Mouse (Mus musculus) T-helper 17 cell (primary cell): ENCODE data around the gene Dab2ip.

Experiments used
- in situ Hi-C, 2 experiments: fragments of 300-600 bp; cut with MboI, MseI; formaldehyde crosslinking; loops; 1 replicate in 1 of 2; 2 replicates in 1 of 2; pipeline ENCODE4 v1.15.1; 2025; ENCODE audit warnings: high pct_unique_total_duplicates in 2 of 2

Gene Dab2ip

DNA sequence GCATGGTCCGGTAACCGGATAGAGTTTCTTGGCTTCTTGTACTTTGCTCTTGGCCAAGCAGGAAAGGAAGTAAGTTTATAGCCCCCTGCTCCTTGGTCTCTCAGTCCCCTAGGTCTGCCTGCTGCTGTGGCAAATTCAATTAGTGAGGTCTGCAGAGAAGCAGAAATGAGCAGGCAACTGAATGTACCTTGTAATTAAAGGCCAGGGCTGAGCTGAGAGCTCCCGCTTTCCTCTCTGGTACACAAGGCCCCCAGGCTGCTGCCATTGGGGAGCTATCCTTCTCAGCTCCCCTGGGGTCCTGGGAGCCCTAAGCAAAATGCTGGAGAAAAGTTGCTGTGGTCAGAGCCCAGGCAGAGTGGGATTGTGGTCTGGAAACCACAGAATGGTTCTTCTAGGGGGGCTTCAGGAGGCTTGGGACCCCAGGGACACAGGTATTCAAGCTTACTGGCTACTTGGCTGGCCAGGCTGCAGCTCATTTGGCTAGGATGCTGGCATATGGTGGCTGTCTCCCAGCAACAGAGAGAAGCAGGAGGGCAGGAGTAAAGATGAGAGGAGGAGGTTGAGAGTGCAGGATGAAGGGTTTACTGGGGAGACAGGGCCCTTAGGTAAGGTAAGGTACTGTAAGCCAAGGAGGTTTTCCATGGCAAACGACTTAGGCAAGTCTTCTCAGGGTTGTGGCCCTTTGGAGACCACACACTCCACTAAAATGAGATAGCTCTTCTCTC lies 922 bp downstream of the Dab2ip start:
- in situ Hi-C loops, result no loop called here

DNA sequence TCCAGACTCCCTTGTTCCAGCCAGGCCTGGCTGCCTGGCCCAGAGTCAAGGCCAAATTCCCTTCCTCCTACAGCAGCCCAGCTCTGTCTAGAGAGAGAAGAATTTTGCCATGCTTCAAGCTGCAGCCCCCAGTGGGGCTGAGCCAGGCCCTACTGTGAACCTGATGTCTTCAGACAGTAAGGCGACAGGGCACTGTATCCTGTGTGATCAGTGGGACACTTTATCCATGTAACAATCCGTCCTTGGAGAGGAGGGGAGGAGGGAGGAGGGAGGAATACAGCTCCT lies 1.4 kb downstream of the Dab2ip start:
- in situ Hi-C loops, result no loop called here

DNA sequence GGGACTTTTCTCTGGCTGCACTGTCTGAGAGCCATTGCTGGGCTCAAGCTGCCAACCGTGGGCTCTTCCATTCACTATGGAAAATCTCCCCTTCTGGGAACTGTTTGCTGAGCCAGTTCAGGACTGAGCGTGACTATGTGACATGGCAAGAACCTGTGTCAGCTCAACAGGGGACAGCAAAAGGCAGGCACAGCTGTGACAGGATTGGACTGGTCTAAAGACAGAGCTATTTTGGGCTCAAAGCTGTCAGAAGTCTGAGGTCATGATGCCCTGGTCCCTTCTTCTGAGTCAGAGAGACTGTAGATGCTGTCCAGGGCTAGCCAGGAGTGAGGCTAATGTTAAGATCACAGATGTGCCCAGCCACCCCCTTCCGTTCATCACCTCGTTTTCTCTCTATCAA lies 5.7 kb downstream of the Dab2ip start:
- in situ Hi-C loops, result no loop called here

DNA sequence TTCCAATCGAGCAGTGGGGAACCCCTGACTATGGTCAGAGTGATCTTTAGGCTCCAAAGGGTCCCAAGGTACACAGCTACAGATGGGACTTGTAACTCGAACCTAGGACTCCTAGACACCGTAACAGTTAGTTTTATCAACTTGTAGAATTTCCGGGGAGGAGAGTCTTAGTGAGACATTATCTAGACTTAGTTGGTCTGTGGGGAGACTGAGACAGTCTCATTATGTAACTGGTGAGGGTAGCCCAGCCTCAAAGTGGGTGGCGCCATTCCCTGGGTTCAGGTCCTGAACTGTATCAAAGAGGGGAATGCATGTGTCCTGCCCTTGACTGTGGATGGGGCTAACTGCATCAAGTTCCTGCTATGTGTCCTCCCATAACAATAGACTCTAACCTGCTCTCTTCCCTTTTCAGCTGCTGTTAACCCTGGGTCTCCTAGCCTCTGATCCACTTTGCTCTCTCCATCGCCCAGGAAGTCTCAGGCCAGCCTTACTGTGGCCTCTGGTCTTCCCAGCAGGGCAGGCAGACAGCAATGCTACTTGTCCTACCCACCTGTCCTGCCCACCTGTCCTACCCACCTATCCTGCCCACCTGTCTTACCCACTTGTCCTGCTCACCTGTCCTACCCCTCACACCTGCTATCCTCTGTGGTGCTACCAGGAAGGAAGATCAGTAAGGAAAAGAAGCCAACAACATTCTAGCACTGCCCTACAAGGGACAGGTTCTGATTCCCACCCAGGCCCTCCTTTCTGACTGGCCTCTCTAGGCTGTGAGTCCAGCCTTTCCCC lies 7.2 kb downstream of the Dab2ip start:
- in situ Hi-C loops, result no loop called here

DNA sequence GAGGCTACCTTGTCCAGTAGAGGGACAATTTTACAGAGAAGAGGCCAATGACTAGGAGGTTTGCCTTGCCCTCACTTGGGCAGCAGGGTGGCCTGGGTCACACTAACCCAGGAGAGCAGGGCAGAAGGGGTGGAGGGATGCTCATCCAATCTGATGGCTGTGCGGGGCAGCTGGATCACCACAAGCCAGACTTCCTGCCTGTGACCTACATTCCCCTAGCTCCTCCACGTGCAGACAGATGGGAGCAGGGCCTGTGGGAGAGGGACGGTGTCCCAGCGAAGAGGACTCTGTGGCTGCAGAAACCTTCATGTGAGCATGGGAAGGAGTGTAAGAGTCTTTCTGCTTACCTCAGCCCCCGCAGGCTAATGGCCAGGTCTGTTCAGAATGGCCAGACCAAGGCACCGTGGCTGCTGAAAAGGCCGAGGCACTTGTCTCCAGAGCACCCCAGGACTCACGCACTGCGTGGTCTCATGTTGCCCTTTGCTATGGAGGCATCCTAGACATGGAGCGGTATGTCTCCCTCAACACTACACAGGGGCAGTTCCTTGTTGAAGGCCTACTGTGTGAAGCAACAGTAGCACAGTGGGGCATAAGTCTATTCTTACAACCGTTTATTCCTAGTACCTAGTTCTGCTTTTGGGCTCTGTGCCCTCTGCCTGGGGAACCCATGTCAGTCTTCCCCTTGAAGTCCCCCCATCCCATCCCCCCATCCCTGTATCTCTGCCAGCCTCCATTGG lies 9.1 kb downstream of the Dab2ip start:
- in situ Hi-C loops, result no loop called here

DNA sequence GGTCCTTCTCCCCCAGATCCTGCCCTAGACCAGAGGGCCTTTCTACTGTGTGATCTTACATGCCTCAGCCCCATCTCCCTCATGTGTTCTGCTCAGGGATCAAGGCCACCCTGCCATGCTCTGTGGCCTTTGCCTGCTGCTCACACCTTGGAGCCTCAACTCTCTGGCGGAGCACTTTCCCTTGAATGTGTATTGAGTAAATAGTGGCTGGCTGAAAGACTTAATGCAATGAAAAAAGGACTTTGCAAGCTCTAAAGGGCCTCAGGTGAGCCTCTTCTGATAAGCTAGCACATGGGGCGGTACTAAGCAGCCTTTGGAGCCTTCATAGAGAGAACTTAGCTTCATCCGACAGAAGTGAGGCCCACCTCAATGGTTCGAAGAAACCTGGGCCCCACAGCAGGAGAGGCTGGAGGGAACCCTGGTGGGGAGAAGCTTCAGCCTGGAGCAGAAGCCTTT lies 9.7 kb downstream of the Dab2ip start:
- in situ Hi-C loops, result no loop called here

DNA sequence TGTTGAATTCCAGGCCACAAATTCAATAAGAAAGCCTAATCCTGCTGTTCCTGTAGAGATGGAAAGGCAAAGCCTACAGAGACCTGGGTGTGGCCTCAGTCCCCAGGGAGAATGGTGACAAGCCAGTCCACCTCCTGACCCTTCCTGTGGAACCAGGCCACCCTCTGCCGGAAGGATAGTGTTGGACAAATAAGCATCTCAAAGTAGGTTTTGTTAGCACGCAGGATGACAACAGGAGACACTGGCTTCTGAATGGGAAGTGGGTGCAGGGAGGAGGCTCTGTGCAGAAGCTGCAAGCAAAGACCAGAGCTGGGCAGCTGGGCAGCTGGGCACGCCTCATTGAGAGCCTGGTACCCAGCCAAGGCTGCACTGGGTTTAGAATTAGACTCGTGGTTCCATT lies 12.7 kb downstream of the Dab2ip start:
- in situ Hi-C loops, result no loop called here

DNA sequence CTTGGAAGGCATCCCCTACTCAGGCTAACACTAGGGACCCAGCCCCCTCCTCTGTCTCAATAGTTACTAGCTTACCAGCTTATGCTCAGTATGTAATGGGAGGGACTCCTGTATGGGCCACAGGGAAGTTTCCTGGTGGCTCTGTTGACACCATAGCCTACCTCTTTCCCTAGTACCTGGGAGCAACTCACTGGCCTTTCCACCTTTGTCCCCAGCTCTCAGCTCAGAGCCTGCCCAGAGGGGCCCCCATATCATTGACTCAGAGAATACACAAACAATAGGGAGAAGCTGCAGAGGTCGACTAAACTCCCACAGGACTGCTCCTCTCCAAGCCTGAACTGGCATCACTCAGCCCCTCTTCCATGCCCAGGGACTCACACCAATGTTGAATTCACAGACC lies 16.6 kb downstream of the Dab2ip start:
- in situ Hi-C loops, result no loop called here

DNA sequence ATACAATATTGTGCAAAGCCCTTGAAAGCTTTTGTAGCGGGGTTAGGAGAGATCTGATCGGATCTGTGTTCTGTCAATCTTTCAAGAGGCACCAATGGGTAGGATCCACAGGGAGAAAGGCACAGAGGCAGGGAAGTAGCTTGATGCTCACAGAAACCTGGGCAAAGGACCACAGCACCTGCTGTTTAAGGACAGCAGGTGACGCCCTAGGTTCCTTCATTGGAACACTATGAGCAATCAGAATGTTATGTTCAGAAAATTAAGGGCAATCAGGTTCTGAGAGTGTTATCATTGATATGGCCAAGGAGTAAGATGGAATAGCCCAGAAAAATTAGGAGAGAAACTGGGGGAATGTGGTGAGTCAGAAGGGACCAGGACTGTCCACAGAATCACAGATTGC lies 18.6 kb downstream of the Dab2ip start:
- in situ Hi-C loops, result no loop called here

DNA sequence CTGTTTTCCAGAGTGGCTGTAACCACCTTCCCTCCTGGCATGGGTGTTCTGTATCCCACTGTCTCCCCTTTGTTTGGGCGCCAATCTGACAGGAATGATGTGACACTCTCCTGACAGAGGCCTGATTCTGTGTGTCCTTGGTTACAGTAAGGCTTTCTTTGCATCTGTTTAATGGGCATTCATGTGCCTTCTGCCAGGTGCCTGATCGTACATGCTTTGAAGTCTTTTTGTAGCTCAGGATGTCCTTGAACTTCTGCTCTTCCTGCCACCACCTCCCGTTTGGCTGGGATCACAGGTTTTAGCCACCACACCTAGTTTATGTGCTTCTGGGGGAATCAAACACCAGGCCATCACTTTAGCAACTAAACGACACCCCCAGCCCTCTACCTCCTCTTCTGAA lies 22.0 kb downstream of the Dab2ip start:
- in situ Hi-C loops, result no loop called here

DNA sequence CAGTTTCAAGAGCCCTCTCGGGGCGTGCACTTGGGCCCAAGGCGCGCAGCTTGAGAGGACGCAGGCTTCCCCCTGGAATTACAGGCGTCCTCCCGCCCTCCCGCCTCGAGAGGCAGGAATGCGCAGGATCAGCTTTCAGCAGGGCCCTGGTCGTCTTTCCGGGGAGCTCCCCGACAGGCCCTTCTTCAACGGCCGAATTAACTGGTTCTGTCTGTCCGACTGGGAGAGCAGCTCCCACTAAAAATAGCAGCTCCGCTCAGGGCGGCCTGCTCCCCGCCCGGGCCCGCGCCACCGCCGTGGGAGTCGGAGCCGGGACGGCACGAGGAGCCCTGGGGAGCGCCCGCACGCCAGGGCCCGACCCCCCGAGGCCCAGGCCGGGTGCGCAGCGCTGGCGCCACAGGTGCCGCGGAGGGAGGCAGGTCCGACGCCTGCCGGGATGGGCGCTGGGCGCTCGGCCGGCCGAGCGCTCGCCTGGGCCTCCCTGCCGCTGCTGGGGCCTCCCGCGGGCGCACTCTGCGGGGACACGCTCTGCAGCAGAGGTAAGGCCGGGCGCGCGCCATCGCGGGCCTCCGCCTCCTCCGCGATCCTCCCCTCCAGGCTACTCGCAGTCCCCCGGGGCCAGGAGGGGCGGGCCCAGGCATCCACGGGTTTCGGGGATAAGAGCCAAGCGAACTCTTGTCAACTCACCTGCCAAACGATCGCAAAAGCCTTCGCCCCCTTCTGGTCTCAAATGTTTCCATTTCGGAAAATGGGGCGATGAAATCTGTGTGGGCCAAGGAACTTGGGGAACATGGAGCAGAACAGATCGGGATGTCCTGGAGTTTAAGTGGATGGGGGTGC lies 23.7 kb downstream of the Dab2ip start:
- in situ Hi-C loops, result no loop called here

DNA sequence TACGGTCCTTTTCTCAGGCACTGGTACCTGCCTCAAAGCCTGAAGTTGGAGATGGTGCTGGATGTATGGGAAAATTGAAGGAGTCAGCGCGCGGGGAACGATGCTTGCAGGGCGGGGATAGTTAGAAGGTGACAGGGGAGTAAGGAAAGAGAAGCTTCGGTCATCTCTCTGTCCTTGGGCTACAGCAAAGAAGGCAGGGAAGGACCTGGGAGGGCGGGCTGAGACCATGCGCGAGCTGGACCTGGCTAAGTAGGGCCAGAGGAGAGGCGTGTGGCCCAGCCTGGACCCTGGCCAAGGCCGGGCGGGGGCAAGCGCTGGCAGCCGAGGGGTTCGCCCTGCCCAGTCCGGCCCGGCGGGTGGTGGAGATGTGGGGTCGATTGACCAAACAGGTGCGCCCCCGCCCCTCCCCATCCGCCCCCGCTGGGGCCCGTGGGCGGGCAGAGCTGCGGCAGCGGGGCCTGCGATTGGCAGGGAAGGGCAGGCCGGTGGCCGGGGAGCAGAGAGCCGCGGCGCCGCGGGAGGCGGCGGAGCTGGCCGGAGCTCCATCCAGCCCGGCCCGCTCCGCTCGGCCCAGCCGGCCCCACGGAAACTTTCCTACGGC lies 24.4 kb downstream of the Dab2ip start:
- in situ Hi-C loops, result no loop called here

DNA sequence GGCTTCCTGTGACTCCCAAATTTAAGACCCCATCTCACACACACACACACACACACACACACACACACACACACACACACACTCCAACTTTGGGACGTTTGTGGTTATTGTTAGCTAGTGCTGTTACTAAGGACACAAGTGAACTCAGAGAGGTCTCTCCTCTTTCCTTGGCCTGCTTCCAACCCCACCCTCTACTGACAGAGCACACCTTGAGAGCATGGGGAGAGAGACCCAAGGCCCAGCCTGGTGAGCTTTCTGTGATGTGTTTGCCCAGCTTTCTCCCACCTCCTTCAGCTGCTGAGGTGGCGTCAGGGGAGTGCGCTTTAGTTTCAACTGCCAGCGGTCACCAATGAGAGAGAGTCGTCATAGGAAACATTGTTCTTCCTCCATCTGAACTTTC lies 25.3 kb downstream of the Dab2ip start:
- in situ Hi-C loops, result no loop called here

DNA sequence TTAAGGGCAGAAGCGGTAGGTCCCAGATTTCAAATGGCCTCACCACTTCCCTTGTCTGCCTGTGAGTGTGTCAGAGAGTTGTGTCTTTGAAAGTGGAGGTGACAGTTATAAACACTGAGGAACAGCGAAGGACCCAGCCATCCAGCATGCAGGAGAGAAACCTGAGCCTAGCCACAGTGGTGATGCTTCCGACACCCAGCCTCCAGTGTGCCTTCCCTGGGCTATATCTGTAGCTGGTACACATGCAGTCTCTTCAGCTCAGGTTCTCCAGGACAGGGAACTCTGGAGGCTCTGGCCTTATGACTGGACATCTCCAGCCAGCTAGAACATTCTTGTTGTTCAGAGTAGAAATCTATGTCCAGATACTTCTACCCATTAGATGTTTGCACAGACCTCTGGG lies 25.9 kb downstream of the Dab2ip start:
- in situ Hi-C loops, result no loop called here

DNA sequence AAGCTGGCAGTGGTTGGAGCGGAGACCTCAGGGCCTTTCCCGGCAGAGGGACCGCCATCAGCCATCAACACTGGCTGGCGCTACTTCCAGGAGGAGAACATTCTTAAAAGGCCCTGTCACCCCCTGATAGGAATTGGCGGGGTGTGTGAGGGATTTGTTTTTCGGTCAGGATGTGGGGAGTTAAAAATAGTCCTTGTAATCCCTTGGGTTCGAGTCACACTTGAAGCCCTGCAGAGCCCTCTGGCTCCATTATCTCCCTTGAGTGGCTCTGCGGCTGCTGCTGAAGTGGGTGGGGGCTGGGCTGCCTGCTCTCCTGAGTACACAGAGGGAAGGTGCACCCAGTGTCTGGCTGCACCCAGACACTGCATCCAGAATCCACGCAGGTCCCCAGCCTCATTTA lies 30.3 kb downstream of the Dab2ip start:
- in situ Hi-C loops, result no loop called here

DNA sequence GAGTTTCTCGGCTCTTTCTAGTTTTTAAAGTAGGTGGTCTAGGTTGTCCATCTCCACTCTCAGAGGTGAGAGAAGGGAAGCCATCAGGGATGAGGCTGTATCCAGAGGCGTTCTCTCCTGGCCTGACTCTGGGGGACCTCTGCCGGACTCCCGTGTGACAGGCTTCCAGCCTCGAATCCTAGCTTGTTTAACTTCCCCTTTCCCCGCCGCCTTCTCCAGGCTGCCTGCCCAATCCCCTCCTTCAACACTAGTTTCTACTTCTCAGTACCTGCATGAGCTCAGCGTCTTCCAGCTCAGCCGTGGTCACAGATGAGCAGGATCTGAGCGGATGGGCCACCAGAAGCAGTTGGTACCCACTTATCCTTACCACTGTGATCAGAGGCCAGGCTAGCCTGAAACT lies 31.3 kb downstream of the Dab2ip start:
- in situ Hi-C loops, result no loop called here

DNA sequence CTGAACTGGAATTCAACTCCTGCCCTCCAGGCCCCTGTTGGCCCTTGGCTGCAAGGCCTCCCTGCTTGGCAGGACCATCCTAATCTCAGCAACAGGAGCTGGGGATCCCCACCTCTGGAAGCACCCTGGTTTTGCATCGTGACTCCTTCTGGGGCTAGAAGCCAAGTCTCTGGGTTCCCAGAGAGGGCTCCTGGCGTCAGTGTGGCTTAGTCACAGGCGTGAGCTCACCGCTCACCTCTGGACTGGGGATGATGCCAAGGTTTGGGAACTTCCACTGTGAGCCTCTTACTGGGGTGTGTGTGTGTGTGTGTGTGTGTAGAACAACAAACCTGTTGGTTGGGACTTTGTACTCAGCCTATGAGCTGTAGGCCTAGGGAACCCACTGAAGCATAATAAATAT lies 31.7 kb downstream of the Dab2ip start:
- in situ Hi-C loops, result no loop called here

DNA sequence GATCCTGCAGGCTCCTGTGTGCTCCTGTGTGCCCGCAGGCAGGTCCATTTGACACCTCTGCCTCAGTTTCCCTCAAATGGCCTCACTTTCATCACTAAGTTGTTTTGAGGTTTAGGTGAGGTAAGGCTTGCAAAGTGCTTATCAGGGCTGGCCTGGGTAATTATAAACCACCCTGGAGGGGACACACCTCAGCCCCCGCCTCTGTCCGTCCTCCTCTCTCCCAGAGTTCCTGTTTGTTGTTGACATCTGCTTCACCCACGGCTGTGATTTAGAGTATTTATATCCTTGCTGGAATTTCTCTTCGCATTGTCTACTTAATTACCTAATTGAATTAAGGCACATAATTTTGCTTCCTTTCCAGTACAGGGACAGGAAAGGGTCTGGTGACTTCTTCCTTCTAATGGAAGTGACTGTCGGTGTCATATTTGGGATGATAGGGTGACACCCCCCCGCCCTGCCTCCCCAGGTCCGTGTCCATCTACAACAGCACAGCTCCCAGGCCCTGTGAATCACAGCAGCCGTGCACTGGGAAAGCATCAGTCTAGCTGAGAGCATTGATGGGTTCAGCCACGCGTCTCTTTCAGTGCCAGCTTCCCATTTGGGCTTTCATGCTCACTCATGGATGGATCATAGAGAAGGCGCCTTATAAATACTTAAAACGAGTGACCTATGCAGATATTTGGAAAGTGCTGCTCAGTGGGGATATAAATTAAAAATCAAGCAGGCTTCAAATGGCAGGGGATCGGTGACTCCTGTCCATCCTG lies 34.1 kb downstream of the Dab2ip start:
- in situ Hi-C loops, result no loop called here

DNA sequence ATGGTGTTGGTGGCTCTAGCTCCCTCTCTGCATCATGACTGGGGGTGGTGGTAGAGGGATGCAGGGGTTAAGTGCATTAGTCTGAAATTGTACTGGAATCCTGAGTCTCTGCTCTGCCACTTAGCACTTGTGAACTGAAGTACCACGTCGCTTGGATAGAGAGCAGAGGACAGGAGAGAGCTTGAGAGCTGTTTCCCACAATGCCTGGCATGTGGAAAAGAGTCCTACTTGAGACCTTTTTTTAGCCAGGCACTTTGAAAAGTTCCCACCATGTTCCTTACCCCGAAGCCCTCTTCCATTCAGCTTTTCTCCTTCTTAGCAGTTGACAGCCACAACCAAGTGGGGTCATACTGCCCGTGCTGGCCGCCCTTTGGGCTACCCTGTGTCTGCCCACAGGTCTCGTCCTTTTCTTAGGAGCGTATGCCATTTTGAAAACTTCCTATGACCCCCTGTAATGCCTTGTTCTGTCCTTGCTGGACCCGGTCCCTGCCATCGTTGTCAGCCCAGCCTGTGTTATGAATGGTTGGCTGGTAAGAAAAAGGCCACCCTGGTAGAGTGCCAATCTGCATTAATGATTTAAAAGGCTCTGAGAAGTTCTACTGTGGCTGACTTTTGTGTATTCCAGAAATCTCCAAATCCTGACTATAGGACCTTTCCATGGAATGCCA lies 34.8 kb downstream of the Dab2ip start:
- in situ Hi-C loops, result no loop called here

DNA sequence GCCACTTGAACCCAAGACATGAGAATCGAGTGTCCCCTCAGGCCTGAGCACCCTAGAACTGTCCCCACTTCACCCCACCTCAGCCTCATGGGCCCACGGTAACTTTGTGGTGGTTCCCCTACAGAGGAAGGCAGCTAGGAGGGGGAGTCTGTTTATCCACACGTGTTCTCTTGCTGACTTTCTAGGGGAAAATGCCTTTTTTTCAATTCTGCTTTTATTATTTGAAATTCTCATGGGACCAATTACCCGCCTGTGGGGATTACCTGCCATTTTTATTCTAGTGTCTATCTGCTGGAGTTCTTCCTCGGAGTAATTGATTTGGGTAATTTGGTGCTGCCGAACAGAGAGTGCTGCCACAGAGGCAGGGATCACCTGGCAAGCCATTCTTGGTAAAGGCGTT lies 35.8 kb downstream of the Dab2ip start:
- in situ Hi-C loops, result no loop called here
